Mouse (Mus musculus) small intestine, adult 2 months (tissue): Measurements from ENCODE around the gene Mecr. TPM values are rescaled to one million over a fixed set of nuclear protein-coding genes. Genes with fewer than 3 reads are reported as not detected.

Experiments
- H3K27ac ChIP-seq: fragments of 200-500 bp; 2 replicates; pipeline ENCODE4 v1.5.1; 2012; ENCODE audit warnings: low read depth, low read length, control low read depth, inconsistent platforms; ENCODE audit not compliant: insufficient read depth
- H3K27me3 ChIP-seq: fragments of 200-500 bp; 2 replicates; pipeline ENCODE4 v1.6.1; 2012; ENCODE audit warnings: mild to moderate bottlenecking, moderate library complexity, low read length, inconsistent platforms; ENCODE audit not compliant: control insufficient read depth, insufficient read depth
- H3K36me3 ChIP-seq: fragments of 200-500 bp; 2 replicates; pipeline ENCODE4 v1.6.1; 2012; ENCODE audit warnings: mild to moderate bottlenecking, low read length, control low read depth, inconsistent platforms; ENCODE audit not compliant: control insufficient read depth, insufficient read depth
- H3K4me1 ChIP-seq: fragments of 200-500 bp; 2 replicates; pipeline ENCODE4 v1.6.1; 2012; ENCODE audit warnings: low read length, inconsistent platforms, mixed read lengths; ENCODE audit not compliant: control insufficient read depth, insufficient read depth, insufficient read length
- H3K4me3 ChIP-seq: fragments of 200-500 bp; 2 replicates; pipeline ENCODE4 v1.5.1; 2012; ENCODE audit warnings: low read depth, mild to moderate bottlenecking, control low read depth, inconsistent platforms, low read length, moderate library complexity
- CTCF ChIP-seq: fragments of 200-500 bp; IDR thresholded peaks from 2 replicates; pipeline ENCODE4 v1.5.1; 2012; ENCODE audit warnings: low read depth, mild to moderate bottlenecking, control low read depth, inconsistent platforms, low read length, moderate library complexity, mixed read lengths; ENCODE audit not compliant: insufficient replicate concordance, insufficient read length; ENCODE audit errors: extremely low read depth
- POLR2A ChIP-seq: fragments of 200-500 bp; IDR thresholded peaks from 2 replicates; pipeline ENCODE4 v1.6.1; 2012; ENCODE audit warnings: low read depth, mild to moderate bottlenecking, control low read depth, inconsistent platforms, low read length, moderate library complexity
- WGBS: fragments of 180-500 bp; shearing (Covaris S2); methylation state at CpG from one replicate; pipeline ENCODE4 v1.1.7; 2018; 5-methylcytosine and 5-hydroxymethylcytosine counted together
- polyA plus RNA-seq: library from polyadenylated mRNA; depleted of rRNA; stranded (reverse); fragments of >200 nt; gene quantifications from 2 replicates; pipeline ENCODE4 v1.2.3, GENCODE M21; 2012

The Mecr gene
- polyA plus RNA-seq, 1 experiment, result 20.9 TPM

DNA sequence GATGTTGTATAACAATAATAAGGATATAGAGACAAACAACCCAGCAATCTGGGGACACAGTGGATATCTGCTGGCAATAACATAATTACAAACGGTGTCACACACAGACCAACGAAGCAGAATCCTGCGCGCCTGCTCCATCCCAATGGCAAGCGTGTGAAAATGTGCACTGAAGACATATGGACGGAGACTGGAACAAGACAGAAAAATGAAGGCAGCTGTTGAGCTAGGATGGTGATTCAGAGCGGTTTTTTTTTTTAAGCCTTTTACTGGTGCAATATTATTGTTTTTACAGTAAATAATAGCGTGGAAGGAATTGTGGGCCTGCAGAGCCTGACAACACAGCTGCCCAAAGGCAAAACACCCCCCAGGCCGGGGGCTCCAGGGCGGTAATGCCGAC is 30.8 kb upstream of the Mecr start:
- WGBS, result 81% methylated on average over 11 of the region's 11 CpGs
- Histone ChIP-seq H3K36me3 (no peaks in the 10 kb centered on the region), H3K27me3 (no peaks in the 10 kb centered on the region), H3K27ac (no peak overlapping the region), H3K4me3 (no peak overlapping the region), H3K4me1 (no peaks in the 10 kb centered on the region; the same call in 1 of the 2 replicates)
- TF ChIP-seq POLR2A (no peak), CTCF (no peak)

DNA sequence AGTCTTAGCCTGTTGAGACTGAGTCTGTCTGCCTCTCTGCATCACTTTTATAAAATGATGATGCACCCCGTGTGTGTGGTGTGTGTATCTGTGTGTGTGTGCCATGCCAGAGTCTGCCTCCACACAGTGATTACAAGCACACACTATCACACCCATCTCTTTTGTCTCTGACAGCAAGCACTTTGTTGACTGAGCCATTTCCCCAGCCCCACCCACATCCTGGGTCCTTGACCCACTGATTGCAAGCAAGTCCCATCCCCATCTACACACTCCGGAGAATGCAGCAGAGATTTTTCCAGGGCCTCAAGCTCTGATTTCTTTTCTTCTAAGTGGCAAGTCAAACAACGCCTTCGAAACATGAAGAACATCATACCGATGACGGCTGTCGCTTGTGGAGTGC is 29.5 kb upstream of the Mecr start:
- Histone ChIP-seq H3K4me3 (no peak overlapping the region), H3K27me3 (no peaks in the 10 kb centered on the region), H3K36me3 (no peaks in the 10 kb centered on the region), H3K27ac (no peak overlapping the region), H3K4me1 (no peaks in the 10 kb centered on the region; the same call in 1 of the 2 replicates)
- no peak for TF ChIP-seq POLR2A
- no peak for TF ChIP-seq CTCF
- 53% methylated on average over 7 of the region's 7 CpGs for WGBS

DNA sequence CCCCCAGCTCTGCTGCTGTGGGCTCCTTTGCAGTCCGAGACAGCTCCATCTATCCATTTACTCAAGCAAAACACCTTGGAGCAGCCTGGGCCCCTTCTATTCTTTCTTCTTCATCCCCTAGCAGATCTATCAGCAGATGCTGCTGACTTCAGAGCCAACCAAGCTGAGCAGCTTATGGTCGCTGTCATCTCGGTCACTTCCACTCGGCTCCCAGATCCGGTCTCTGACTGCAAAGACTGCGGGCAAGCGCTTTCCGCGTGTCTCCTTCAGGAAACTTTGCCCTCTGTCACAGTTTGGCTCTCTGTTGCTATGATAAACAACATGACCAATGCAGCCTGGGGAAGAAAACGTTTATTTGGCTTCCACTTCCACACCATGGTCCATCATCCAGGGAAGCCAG is 28.4 kb upstream of the Mecr start:
- TF ChIP-seq POLR2A, result no peak
- TF ChIP-seq CTCF, result no peak
- no peak overlapping the region for H3K27ac ChIP-seq
- H3K36me3 ChIP-seq, result no peaks in the 10 kb centered on the region
- H3K4me3 ChIP-seq, result no peak overlapping the region
- H3K4me1 ChIP-seq, result no peaks in the 10 kb centered on the region; the same call in 1 of the 2 replicates
- no peaks in the 10 kb centered on the region for H3K27me3 ChIP-seq
- WGBS, result 79% methylated on average over 10 of the region's 10 CpGs

DNA sequence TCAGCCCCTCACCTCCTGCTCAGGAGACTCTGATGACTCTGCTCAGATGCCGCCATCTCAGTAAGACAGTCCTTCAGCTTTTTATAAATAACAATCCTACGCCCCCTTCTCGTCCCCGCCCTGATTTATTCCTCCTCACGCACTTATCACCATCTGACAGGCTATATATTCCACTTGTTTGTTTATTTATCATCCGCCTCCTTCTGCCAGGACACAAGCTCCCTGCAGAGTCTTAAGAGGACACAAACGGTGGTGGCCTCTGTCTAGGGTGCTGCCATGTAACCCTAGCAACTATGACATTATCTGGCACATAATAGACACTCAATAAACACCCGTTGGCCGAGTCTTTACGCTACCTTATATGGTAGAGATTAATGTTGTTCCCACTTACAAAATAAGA is 27.5 kb upstream of the Mecr start:
- Histone ChIP-seq H3K4me3 (no peak overlapping the region), H3K27ac (no peak overlapping the region), H3K4me1 (no peaks in the 10 kb centered on the region; the same call in 1 of the 2 replicates), H3K36me3 (no peaks in the 10 kb centered on the region), H3K27me3 (no peaks in the 10 kb centered on the region)
- 37% methylated on average over 10 of the region's 10 CpGs for WGBS
- TF ChIP-seq CTCF (no peak), POLR2A (no peak)

DNA sequence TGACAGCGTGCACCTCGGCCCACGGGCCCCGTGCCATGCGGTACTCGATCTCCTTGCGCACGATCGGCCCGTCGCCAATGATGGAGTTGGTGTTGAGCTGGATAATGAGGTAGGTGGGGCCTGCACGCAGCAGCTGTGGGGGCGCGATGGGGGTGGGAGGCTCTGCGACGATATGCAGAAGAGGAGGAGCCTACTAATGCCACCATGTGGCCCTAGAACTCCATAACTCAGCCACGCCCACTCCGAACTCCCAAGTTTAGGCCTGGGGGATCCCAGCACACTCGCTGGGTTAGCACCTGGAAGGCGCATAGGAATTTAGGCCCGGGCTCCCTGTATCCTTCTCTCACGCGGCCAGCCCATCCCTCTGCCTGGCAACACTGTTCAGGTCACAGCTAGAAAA is 24.3 kb upstream of the Mecr start:
- TF ChIP-seq CTCF (no peak), POLR2A (no peak)
- 78% methylated on average over 23 of the region's 23 CpGs for WGBS
- Histone ChIP-seq H3K27me3 (no peaks in the 10 kb centered on the region), H3K4me3 (no peak overlapping the region), H3K27ac (no peak overlapping the region), H3K36me3 (no peaks in the 10 kb centered on the region), H3K4me1 (peaks cover 4% of the 10 kb centered on the region)

DNA sequence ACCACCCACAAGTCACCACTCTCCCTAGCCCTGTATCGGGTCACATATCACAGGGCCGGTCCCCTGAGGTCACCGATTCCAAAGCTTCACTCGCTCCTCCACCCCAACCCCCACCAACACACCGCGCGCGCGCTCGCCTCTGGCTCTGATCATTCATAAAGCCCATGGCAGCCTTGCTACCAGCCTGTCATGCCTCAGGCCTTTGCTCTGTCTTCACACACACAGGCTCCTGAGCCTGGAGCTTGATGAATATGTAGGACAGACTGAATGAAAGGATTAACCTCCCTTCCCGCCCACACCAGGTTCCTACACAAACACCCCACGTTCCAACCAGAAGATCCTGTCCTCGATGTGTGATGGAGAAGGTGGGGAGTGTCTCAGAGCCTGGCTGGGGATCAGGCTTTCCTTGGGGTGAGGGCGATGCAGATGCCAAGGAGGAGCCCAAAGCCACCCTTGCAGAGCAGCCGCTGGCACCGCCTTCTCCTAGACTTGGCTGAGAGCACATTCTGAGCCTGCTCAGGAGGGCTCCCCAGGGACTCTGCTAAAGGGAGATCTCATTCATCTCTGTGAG is 22.0 kb upstream of the Mecr start:
- Histone ChIP-seq H3K36me3 (no peaks in the 10 kb centered on the region), H3K27me3 (no peaks in the 10 kb centered on the region), H3K4me1 (peaks cover 4% of the 10 kb centered on the region), H3K4me3 (no peak overlapping the region), H3K27ac (no peak overlapping the region)
- no peak for TF ChIP-seq POLR2A
- TF ChIP-seq CTCF, result no peak
- 79% methylated on average over 16 of the region's 16 CpGs for WGBS

DNA sequence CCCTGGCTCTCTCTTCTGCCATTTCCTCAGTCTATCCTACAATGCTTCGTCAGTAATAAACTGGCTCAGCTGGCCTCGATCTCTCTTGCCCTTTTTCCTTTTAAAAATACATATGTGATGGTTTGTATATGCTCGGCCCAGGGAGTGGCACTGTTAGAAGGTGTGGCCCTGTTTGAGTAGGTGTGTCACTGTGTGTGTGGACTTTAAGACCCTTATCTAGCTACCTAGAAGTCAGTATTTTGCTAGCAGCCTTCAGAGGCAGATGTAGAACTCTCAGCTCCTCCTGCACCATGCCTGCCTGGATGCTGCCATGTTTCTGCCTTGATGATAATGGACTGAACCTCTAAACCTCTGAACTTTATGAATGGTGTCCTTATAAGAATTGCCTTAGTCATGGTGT is 20.7 kb upstream of the Mecr start:
- WGBS, result 25% methylated on average over 3 of the region's 3 CpGs
- TF ChIP-seq CTCF (no peak), POLR2A (no peak)
- no peak overlapping the region for H3K27ac ChIP-seq

More for the DNA sequence above, 20.7 kb upstream of the Mecr start:
- Histone ChIP-seq H3K4me3 (no peak overlapping the region), H3K4me1 (peaks cover 4% of the 10 kb centered on the region), H3K36me3 (no peaks in the 10 kb centered on the region), H3K27me3 (no peaks in the 10 kb centered on the region)
